Mouse (Mus musculus) brain, embryonic 18.5 days (tissue): ENCODE results near the gene Esrrb.

Experiments
- DNase-seq: peaks from one replicate; pipeline ENCODE4 v3.0.0-alpha.2; 2012; ENCODE audit warnings: low read depth, low spot score

The Esrrb gene

GRCm38 (mm10) chr12:86360696-86361631 is at the start of gene Esrrb:
Esrrb (plus strand) TSS chr12:86361117.
- no peak for DNase-seq

- DNase-seq, result no peak
Measured at GRCm38 (mm10) chr12:86320629-86321028, 40.3 kb upstream of the Esrrb start.

GRCm38 (mm10) chr12:86324297-86324696 is 36.6 kb upstream of the Esrrb start:
- DNase-seq, result no peak

GRCm38 (mm10) chr12:86329813-86330212 is 31.1 kb upstream of the Esrrb start:
- no peak for DNase-seq

- no peak for DNase-seq
Measured at GRCm38 (mm10) chr12:86330684-86331083, 30.2 kb upstream of the Esrrb start.

- DNase-seq, result no peak
Measured at GRCm38 (mm10) chr12:86331248-86331647, 29.7 kb upstream of the Esrrb start.

GRCm38 (mm10) chr12:86336209-86336608 is 24.7 kb upstream of the Esrrb start:
- no peak for DNase-seq

GRCm38 (mm10) chr12:86336887-86337286 is 24.0 kb upstream of the Esrrb start:
- no peak for DNase-seq

GRCm38 (mm10) chr12:86349477-86349876 is 11.4 kb upstream of the Esrrb start:
- DNase-seq, result no peak

GRCm38 (mm10) chr12:86359406-86359805 is 1.5 kb upstream of the Esrrb start:
- no peak for DNase-seq

- DNase-seq, result no peak
Measured at GRCm38 (mm10) chr12:86359873-86360272, 1.0 kb upstream of the Esrrb start.

- DNase-seq, result no peak
Measured at GRCm38 (mm10) chr12:86364285-86364684, 3.4 kb downstream of the Esrrb start.

- DNase-seq, result no peak
Measured at GRCm38 (mm10) chr12:86364756-86365155, 3.8 kb downstream of the Esrrb start.

GRCm38 (mm10) chr12:86370611-86371383 is 9.9 kb downstream of the Esrrb start:
- no peak for DNase-seq

GRCm38 (mm10) chr12:86374286-86374685 is 13.4 kb downstream of the Esrrb start:
- DNase-seq, result no peak

- peak; percentile 16 for DNase-seq
Measured at GRCm38 (mm10) chr12:86379672-86380213, 18.8 kb downstream of the Esrrb start.

- no peak for DNase-seq
Measured at GRCm38 (mm10) chr12:86383803-86384202, 22.9 kb downstream of the Esrrb start.

GRCm38 (mm10) chr12:86387671-86388270 is 26.9 kb downstream of the Esrrb start:
- DNase-seq, result no peak

- DNase-seq, result no peak
Measured at GRCm38 (mm10) chr12:86394773-86395172, 33.9 kb downstream of the Esrrb start.

GRCm38 (mm10) chr12:86395326-86395725 is 34.4 kb downstream of the Esrrb start:
- DNase-seq, result no peak

- DNase-seq, result no peak
Measured at GRCm38 (mm10) chr12:86398762-86399161, 37.8 kb downstream of the Esrrb start.

GRCm38 (mm10) chr12:86402718-86403117 is 41.8 kb downstream of the Esrrb start:
- no peak for DNase-seq
